In genomic region chr1:34298631-34299184, GRCm38 (mm10) we compare ENCODE assay signal across 9 mouse cellular contexts.
DNase-seq lines count a peak whose midpoint lies in the region; TF ChIP-seq lines count a peak whose summit lies in the region.
"Had no signal": no experiment of that assay in that cellular context is flagged by ENCODE, and none has a peak within 500 bp of the region (broad histone marks: within the 10 kb centered on the region; RNA-seq: fewer than 3 reads in every experiment).

No protein-coding gene starts in this region.

- H3K4me1 ChIP-seq in lung, adult 2 months (ENCODE audit: control insufficient read depth, insufficient read depth, low read length) = 0 out of 2 replicates have a peak, but pooled peaks cover 3% of the 10 kb centered on the region

- WGBS in lung, adult 2 months = 43% methylated on average over 18 of the region's 18 CpGs

- intact Hi-C loops in gastrocnemius, postnatal 14 days (cut with DNase I; ENCODE audit: low total_unique reads) = no loop called here

- no peak for TF ChIP-seq POLR2A in lung, adult 2 months (IDR thresholded peaks at IDR 0.05; ENCODE audit: borderline replicate concordance, extremely low read depth, low read depth, low read length)

- DNase-seq in frontal cortex, postnatal 36 days (ENCODE audit: low spot score in 2 of 2) = peak; percentile 44 to 63
- DNase-seq in frontal cortex, postnatal 10 days (ENCODE audit: low spot score in 2 of 2) = no peak
- DNase-seq in testis, postnatal 10 days (ENCODE audit: low spot score) = peak; percentile 69
- no peak for DNase-seq in testis, postnatal 14 days (ENCODE audit: low spot score)
- peak; percentile 63 for DNase-seq in lung, adult 2 months
- peak; percentile 74 for DNase-seq in right cerebral cortex, postnatal 4 days
- no peak for DNase-seq in thymus, postnatal 4 days
- DNase-seq in gastrocnemius, postnatal 14 days = no peak
- DNase-seq: gastrocnemius, postnatal 36 days had no signal

- no peak overlapping the region for H3K4me3 ChIP-seq in lung, adult 2 months (replicated peaks; ENCODE audit: extremely low read depth, low read depth, low read length)

- no peak for TF ChIP-seq CTCF in lung, adult 2 months (IDR thresholded peaks at IDR 0.05; ENCODE audit: insufficient read depth, low read length)

Comparison
In these comparisons a context has a peak if more than half of its experiments do, and no peak if none do; other contexts are left out.
1. DNase-seq: peak in frontal cortex, postnatal 36 days (2 of 2), testis, postnatal 10 days (single experiment), lung, adult 2 months (single experiment) and right cerebral cortex, postnatal 4 days (single experiment); none in frontal cortex, postnatal 10 days (0 of 2), testis, postnatal 14 days (single experiment), thymus, postnatal 4 days (single experiment) and gastrocnemius, postnatal 14 days (single experiment).